Mouse (Mus musculus) monocyte, adult 5-6 weeks (primary cell): Measurements from ENCODE around the gene Fgfr2. TPM values are rescaled to one million over a fixed set of nuclear protein-coding genes. Genes with fewer than 3 reads are reported as not detected.

ENCODE experiments used
- ATAC-seq: fragments of 153-309, 156-312 bp; replicated peaks from 2 replicates; pipeline ENCODE4 v1.8.0; 2017; ENCODE audit warnings: mild to moderate bottlenecking; ENCODE audit not compliant: low TSS enrichment, insufficient number of reproducible peaks, severe bottlenecking, poor library complexity, low FRiP score
- total RNA-seq: library from RNA; stranded (forward); fragments of 200-1000, 200-491, 200-594 nt; gene quantifications from 3 replicates; pipeline ENCODE4 v1.2.3, GENCODE M21; 2017

The Fgfr2 gene
- total RNA-seq, 1 experiment from 2014 or later: not detected

GRCm38 (mm10) chr7:132611530-132611929 is 511.6 kb downstream of the Fgfr2 start:
- no peak for ATAC-seq

- peak; percentile 76 for ATAC-seq
These were observed 512.5 kb downstream of the Fgfr2 start, which contains the start of gene Lhpp for GRCm38 (mm10) chr7:132610468-132611318. Lhpp (plus strand) TSS chr7:132610638.

- ATAC-seq: no peak
These were observed 514.7 kb downstream of the Fgfr2 start for GRCm38 (mm10) chr7:132608316-132609020.

- ATAC-seq: no peak
These were observed 517.5 kb downstream of the Fgfr2 start for GRCm38 (mm10) chr7:132605689-132606088.

GRCm38 (mm10) chr7:132604720-132605119 is 518.4 kb downstream of the Fgfr2 start:
- no peak for ATAC-seq

GRCm38 (mm10) chr7:132600926-132601325 is 522.2 kb downstream of the Fgfr2 start:
- no peak for ATAC-seq

- ATAC-seq: no peak
These were observed 523.1 kb downstream of the Fgfr2 start for GRCm38 (mm10) chr7:132600026-132600425.

- no peak for ATAC-seq
These were observed 523.8 kb downstream of the Fgfr2 start, which contains the start of gene Nkx1-2 for GRCm38 (mm10) chr7:132599071-132599975. Nkx1-2 (minus strand) TSS chr7:132599637.

- ATAC-seq: no peak
These were observed 525.7 kb downstream of the Fgfr2 start for GRCm38 (mm10) chr7:132597251-132598041.

- no peak for ATAC-seq
These were observed 526.4 kb downstream of the Fgfr2 start for GRCm38 (mm10) chr7:132596557-132597250.

GRCm38 (mm10) chr7:132595787-132596186 is 527.4 kb downstream of the Fgfr2 start:
- ATAC-seq: no peak

GRCm38 (mm10) chr7:132594325-132594724 is 528.8 kb downstream of the Fgfr2 start:
- ATAC-seq: no peak

- no peak for ATAC-seq
These were observed 529.4 kb downstream of the Fgfr2 start for GRCm38 (mm10) chr7:132593762-132594161.

- no peak for ATAC-seq
These were observed 533.5 kb downstream of the Fgfr2 start for GRCm38 (mm10) chr7:132589610-132590009.

- no peak for ATAC-seq
These were observed 536.0 kb downstream of the Fgfr2 start for GRCm38 (mm10) chr7:132587167-132587566.

- ATAC-seq: no peak
These were observed 537.3 kb downstream of the Fgfr2 start for GRCm38 (mm10) chr7:132585695-132586491.

- no peak for ATAC-seq
These were observed 541.7 kb downstream of the Fgfr2 start for GRCm38 (mm10) chr7:132581441-132581840.
